Mouse (Mus musculus) mammary gland, adult 2 months (tissue): Measurements from ENCODE around the gene Sirpa. TPM values are rescaled to one million over a fixed set of nuclear protein-coding genes. Genes with fewer than 3 reads are reported as not detected.

Experiments
- polyA plus RNA-seq: library from polyadenylated mRNA; depleted of rRNA; stranded (reverse); fragments of >200 nt; gene quantifications from 2 replicates; pipeline ENCODE4 v1.2.3, GENCODE M21; 2012; ENCODE audit warnings: low replicate concordance; rRNA removed

Gene Sirpa
- 72.3 and 74.6 TPM in 2 replicates for polyA plus RNA-seq

GRCm38 (mm10) chr2:129592459-129593140, at the start of gene Sirpa:
Gene Sirpa (plus strand): TSS chr2:129592835.

Other genes starting within 250 kb of the Sirpa start
- gene Il1b, start 221.7 kb upstream of the Sirpa start, polyA plus RNA-seq, result 0.19 and 1.1 TPM in 2 replicates
- 0.08 and 0.19 TPM in 2 replicates for gene F830045P16Rik, start 56.2 kb upstream of the Sirpa start, polyA plus RNA-seq
- gene Pdyn, start 107.0 kb downstream of the Sirpa start, polyA plus RNA-seq, result not detected in 2 replicates
- gene Stk35, start 207.7 kb downstream of the Sirpa start, polyA plus RNA-seq, result 13.7 and 19.8 TPM in 2 replicates